Mouse (Mus musculus): Measurements from ENCODE around the gene Tbc1d2b.

Tbc1d2b gene

GRCm38 (mm10) chr9:90270193-90270943, at the start of gene Tbc1d2b:
Gene Tbc1d2b, minus strand, starts transcription at chr9:90270804.
- DNase-seq (ENCODE audit: low spot score in 2 of 2), result peak; percentile 55 to 63

GRCm38 (mm10) chr9:90316300-90316699, 45.7 kb upstream of the Tbc1d2b start:
- DNase-seq (ENCODE audit: low spot score in 2 of 2), result no peak

DNA sequence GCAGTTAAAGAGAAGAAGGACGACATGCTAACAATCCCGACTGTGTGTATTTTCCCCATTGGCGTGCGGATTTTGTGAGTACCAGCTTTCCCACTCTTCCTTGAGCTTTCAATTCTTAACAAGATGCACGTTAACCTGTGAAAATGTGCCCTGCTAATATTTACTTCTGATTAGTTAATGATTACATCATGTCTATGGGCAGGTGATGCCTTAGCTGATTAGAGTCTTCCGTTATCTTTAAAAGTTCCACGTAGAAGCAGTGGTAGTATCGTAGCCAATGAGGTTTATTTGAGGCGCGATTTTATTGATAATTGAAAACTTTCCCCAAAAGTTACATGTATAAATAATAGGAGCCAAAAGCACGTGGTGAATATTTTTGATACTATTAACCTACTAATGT, 45.1 kb upstream of the Tbc1d2b start:
- no peak for DNase-seq (ENCODE audit: low spot score in 2 of 2)

GRCm38 (mm10) chr9:90304254-90304653, 33.6 kb upstream of the Tbc1d2b start:
- no peak for DNase-seq (ENCODE audit: low spot score in 2 of 2)

- no peak for DNase-seq (ENCODE audit: low spot score in 2 of 2)
These were observed 32.7 kb upstream of the Tbc1d2b start for GRCm38 (mm10) chr9:90303101-90303835.

- DNase-seq (ENCODE audit: low spot score in 2 of 2), result no peak
These were observed 32.1 kb upstream of the Tbc1d2b start for GRCm38 (mm10) chr9:90302670-90303069.

- no peak for DNase-seq (ENCODE audit: low spot score in 2 of 2)
These were observed 30.6 kb upstream of the Tbc1d2b start for GRCm38 (mm10) chr9:90301081-90301688.

GRCm38 (mm10) chr9:90297637-90298036, 27.0 kb upstream of the Tbc1d2b start:
- no peak for DNase-seq (ENCODE audit: low spot score in 2 of 2)

DNA sequence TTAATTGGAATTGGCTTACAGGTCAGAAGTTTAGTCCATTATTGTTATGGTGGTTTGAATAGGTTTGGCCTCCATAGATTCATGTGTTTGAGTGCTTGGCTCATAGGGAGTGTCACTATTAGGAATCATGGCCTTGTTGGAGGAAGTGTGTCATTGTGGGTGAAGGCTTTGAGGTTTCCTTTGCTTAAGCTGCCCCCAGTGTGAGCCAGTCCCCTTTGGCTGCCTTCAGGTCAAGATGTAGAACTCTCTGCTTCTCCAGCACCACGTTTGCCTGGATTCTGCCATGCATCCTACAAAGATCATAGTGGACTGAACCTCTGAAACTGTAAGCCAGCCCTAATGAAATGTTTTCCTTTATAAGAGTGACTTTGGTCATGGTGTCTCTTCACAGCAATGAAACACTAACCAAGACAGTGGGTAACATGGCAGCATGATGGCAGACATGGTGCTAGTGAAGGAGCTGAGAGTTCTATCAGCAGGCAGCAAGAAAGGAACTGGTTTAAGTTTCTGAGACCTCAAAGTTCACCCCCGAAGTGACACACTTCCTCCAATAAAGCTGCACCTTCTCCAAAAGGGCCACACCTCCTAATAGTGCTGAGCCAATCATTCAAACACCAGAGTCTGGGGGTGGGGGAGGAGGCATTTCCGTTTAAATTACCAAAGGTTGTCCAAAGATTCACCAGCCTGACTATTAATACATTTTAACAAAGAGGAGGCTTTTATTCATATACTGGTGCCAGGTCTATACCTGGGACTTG, 23.2 kb upstream of the Tbc1d2b start:
- no peak for DNase-seq (ENCODE audit: low spot score in 2 of 2)

DNA sequence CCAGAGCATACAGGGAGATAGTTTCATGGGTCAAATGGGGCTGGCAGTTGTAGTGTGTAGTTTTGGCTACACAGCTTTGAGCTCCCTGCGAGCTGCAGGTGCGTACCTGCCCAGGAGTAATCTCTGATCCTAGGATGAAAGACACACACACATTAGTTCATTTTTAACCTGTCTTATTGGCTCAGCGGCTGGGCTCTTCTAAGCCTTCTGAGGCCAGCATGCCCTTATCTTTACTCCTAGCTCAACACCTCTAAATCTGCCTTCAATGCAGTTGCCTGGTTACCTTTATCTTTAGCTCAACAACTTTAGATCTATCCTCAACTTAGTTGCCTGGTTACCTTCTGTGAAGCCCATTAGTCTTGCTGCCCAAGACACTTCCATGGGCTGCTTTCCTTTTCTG, 7.8 kb upstream of the Tbc1d2b start:
- DNase-seq (ENCODE audit: low spot score in 2 of 2), result no peak

GRCm38 (mm10) chr9:90277884-90278283, 7.3 kb upstream of the Tbc1d2b start:
- no peak for DNase-seq (ENCODE audit: low spot score in 2 of 2)

DNA sequence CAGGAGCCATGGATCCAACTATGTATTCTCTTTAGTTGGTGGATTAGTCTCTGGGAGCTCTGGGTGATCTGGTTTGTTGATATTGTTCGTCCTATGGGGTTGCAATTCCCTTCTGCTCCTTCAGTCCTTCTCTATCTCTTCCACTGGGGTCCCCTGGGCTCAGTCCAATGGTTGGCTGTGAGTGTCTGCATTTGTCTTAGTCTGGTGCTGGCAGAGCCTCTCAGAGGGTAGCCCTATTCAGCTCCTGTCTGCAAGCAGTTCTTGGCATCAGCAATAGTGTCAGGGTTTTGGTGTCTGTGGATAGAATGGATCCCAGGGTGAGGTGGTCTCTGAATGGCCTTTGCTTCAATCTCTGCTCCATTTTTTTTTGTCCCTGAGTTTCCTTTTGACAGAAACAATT, 6.2 kb upstream of the Tbc1d2b start:
- DNase-seq (ENCODE audit: low spot score in 2 of 2), result no peak

DNA sequence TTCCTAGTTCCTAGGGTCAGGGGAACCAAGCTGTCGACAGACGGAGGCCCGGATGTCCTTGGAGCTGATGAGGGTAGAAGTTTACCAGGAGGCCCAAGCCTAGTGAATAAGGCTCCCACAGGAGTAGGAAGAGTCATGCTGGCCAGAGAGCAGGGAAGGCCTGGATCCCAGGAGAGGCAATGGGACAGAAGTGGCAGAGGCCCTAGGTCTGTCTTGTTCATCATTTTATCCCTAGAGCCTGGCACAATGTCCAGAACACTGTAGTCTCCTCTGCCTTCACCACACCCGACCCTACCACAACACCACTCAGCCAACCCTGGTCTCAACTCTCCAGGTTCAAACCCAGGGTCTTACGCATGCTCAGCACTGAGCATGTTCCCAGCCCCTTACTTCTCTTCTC, 5.3 kb upstream of the Tbc1d2b start:
- DNase-seq (ENCODE audit: low spot score in 2 of 2), result no peak

GRCm38 (mm10) chr9:90275500-90275899, 4.9 kb upstream of the Tbc1d2b start:
- DNase-seq (ENCODE audit: low spot score in 2 of 2), result no peak

DNA sequence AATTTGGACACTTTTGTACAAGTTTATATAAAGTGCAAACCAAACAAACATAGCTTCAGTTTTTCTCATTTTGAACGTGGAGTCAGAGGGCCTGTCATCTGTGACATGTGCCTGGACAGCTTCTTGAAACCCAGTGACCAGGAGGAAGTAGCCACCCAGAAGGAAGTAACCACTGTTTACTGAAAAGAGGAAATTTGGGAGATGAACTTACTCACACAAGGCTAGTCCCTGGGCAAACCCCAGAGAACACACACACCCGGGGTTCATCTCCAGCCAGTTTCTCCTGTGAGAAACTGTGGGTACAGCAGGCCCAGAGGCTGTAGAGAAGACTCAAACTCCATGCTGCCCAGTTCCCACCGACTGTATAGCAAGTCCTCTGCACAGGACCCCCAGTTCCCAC, 3.9 kb upstream of the Tbc1d2b start:
- peak in 1 of 2 experiments; percentile 27 for DNase-seq (ENCODE audit: low spot score in 2 of 2)

- DNase-seq (ENCODE audit: low spot score in 2 of 2), result no peak
These were observed 1.7 kb upstream of the Tbc1d2b start for GRCm38 (mm10) chr9:90272346-90272745.

DNA sequence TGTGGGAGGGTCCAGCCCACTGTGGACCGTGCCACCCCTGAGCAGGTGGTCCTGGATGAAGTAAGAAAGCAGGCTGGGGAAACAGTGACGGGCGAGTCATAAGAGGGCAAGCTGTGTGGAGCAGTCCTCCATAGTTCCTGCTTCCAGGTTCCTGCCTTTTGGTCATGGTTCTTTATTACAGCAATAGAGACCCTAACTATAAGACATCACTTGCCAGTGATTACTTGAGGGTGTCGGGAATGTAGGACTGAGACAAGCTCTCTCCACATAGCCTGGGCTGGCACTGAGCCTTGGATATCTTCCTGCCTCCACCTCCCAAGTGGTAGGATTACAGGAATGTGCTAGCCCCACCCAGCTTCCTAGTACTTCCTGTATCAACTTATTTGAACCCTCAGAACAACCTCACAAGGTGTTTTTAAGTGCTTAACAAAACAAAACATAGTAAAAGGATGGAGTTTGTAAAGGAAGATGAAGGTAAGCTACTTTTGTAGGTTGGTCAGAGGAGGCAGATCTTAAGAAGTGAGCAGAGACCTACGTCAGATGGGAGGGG, 1.0 kb upstream of the Tbc1d2b start:
- DNase-seq (ENCODE audit: low spot score in 2 of 2), result no peak

GRCm38 (mm10) chr9:90270944-90271295, 316 bp upstream of the Tbc1d2b start:
- no peak for DNase-seq (ENCODE audit: low spot score in 2 of 2)

- DNase-seq (ENCODE audit: low spot score in 2 of 2), result peak in 1 of 2 experiments; percentile 20
These were observed 1.5 kb downstream of the Tbc1d2b start for GRCm38 (mm10) chr9:90269011-90269681.

- DNase-seq (ENCODE audit: low spot score in 2 of 2), result no peak
These were observed 3.7 kb downstream of the Tbc1d2b start for GRCm38 (mm10) chr9:90266926-90267325.

DNA sequence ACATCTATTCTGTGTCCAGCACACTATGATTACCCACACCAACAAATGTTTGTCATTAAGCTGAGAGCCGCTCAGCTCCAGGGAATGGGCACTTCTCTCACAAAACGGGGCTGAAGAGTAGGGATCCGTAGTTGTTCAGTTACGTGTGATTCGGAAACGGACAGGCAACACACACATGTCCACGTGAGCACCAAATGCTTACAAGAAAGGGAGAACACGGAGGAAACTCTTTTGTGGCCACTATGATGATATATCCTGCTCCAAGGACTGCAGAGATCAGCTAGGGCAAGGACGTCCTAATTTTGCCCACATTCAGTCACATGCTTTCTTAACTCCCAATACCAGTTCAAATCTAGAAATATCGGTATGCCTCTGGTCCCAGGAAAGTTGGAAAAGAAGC, 4.5 kb downstream of the Tbc1d2b start:
- no peak for DNase-seq (ENCODE audit: low spot score in 2 of 2)
